Mouse (Mus musculus): ENCODE measurements around the gene Car14. TPM values are rescaled to one million over a fixed set of nuclear protein-coding genes. Genes with fewer than 3 reads are reported as not detected.

Car14 gene
- total and polyA plus RNA-seq, 3 experiments = 0.15 to 0.38 TPM; not detected in 1

DNA sequence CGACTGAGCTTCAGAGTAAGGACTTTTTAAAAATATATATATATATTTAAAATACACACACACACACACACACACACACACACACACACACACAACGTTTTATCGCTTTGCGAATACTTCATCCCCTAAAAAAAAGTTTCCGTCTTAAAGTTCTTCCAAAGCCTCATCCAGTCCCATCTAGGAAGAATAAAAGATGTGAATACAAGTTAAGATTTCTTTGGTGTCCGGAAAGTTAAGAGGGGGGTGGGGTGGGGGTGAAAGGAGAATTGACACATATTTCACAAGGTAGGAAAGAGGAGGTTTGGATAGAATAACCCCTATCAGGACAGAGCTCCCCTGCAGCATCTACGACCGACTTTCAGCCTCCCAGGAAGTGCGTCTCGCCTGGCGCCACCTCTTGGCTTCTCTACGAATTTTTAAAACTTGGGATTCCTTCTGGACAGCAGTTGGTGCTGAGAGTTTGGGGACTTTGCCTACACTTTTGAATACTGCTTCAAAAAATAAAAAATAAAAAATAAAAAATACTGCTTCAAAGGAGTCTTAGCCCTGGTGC lies 1.5 kb upstream of the Car14 start (continued):
- TF ChIP-seq HCFC1 (IDR thresholded peaks at IDR 0.05; ENCODE audit: low read depth, low read length) (peak; percentile 52; the same call in 1 of the 2 replicates), CHD1 (IDR thresholded peaks at IDR 0.05; ENCODE audit: low read depth, low read length) (no peak), KAT2A (conservative IDR thresholded peaks at IDR 0.05; ENCODE audit: low read depth, low read length) (no peak), MXI1 (IDR thresholded peaks at IDR 0.05; ENCODE audit: low read depth, low read length) (peak; percentile 77), SMC3 (IDR thresholded peaks at IDR 0.05; ENCODE audit: low read depth, low read length) (peak; percentile 87), GABPA (IDR thresholded peaks at IDR 0.05; ENCODE audit: low read depth, low read length) (no peak), MEF2A (IDR thresholded peaks at IDR 0.05; ENCODE audit: extremely low read depth, insufficient replicate concordance, low read depth, low read length, poor library complexity, severe bottlenecking) (no peak), CHD2 (IDR thresholded peaks at IDR 0.05; ENCODE audit: low read length) (no peak), CTCF (IDR thresholded peaks at IDR 0.05 in 2 of 3, conservative IDR thresholded peaks at IDR 0.05 in 1 of 3; ENCODE audit: control insufficient read depth in 1 of 3, insufficient read depth in 1 of 3, low read depth in 2 of 3, low read length in 3 of 3, poor library complexity in 1 of 3, severe bottlenecking in 1 of 3) (peak; percentile 58 to 90 (median 86)), JUND (IDR thresholded peaks at IDR 0.05; ENCODE audit: low read depth, low read length) (no peak), E2F4 (IDR thresholded peaks at IDR 0.05; ENCODE audit: borderline replicate concordance, low read depth, low read length) (no peak; the same call in 1 of the 2 replicates), ZNF384 (IDR thresholded peaks at IDR 0.05; ENCODE audit: low read depth, low read length) (0 out of 2 replicates have a peak, but pooled peaks have one; percentile 29), TCF12 (IDR thresholded peaks at IDR 0.05; ENCODE audit: low read depth, low read length) (peak; percentile 41; the same call in 1 of the 2 replicates), BHLHE40 (IDR thresholded peaks at IDR 0.05; ENCODE audit: borderline replicate concordance, low read depth, low read length) (no peak; the same call in 1 of the 2 replicates)

DNA sequence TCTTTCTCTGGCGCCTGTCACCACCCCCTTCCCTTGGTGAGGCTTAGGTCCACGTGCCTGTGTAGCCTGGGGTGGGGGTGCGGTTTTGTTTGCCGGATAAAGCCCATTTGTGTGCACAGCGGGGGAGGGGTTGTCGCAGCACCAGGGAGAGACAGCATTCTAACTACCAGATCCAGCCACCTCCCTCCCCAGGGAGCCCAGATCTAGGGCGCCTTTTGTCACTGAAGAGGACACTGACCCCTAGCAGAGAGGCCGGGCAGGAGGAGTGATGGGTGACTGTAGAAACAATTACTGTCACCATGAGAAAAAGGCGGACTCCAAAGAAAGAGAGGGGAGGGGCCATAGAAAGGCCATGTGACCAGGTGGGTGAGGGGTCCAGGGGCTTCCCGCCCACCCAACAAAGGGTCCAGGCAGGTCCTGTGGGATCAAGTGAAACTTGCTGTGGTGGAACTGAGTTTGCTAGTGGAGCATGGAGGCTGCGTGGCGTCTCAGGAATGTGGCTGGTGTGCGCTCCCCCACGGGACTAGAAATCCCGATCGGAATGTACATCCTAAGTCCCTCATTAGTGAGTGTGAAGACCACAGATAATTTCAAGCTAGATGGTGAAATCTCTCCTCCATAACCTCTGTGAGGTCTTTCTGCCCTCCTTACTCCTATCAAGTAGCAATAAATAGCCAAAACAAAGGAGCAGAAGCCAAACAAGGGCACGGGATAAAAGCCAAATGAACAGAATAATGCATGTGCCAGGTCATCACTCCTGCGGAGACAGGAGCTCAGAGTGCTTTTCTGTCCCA lies 852 bp upstream of the Car14 start:
- no peak for DNase-seq (ENCODE audit: low read depth, low spot score)
- H3K79me2 ChIP-seq (ENCODE audit: control insufficient read depth, insufficient read depth, low read length, poor library complexity) = no peaks in the 10 kb centered on the region
- H3K9ac ChIP-seq (ENCODE audit: control insufficient read depth, low read depth, low read length, poor library complexity, severe bottlenecking) = peak overlapping the region; percentile 24
- H3K4me1 ChIP-seq (ENCODE audit: control insufficient read depth in 1 of 2, insufficient read depth in 2 of 2, low read length in 2 of 2) = peaks cover 0 to 5% of the 10 kb centered on the region in 2 experiments; a peak in 2 of 4 replicates
- peaks cover 8 to 22% of the 10 kb centered on the region in 2 experiments; a peak in 3 of 4 replicates for H3K27me3 ChIP-seq (ENCODE audit: control insufficient read depth in 1 of 2, insufficient read depth in 2 of 2, low read length in 2 of 2)
- H3K36me3 ChIP-seq (ENCODE audit: control insufficient read depth in 1 of 2, insufficient read depth in 2 of 2, low read length in 2 of 2) = peaks cover 0 to 4% of the 10 kb centered on the region in 2 experiments; a peak in 1 of 4 replicates
- TF ChIP-seq EP300 (IDR thresholded peaks at IDR 0.05; ENCODE audit: low read depth in 1 of 2, low read length in 2 of 2) = no peak
- TF ChIP-seq BHLHE40 (IDR thresholded peaks at IDR 0.05; ENCODE audit: borderline replicate concordance, low read depth, low read length) = 0 out of 2 replicates have a peak, but pooled peaks have one; percentile 20
- TF ChIP-seq MAX (IDR thresholded peaks at IDR 0.05; ENCODE audit: low read length) = 0 out of 2 replicates have a peak, but pooled peaks have one; percentile 20
- TF ChIP-seq HCFC1 (IDR thresholded peaks at IDR 0.05; ENCODE audit: low read depth, low read length) = no peak
- no peak for TF ChIP-seq TAL1 (IDR thresholded peaks at IDR 0.05; ENCODE audit: low read length)
- TF ChIP-seq USF1 (IDR thresholded peaks at IDR 0.05; ENCODE audit: low read depth, low read length) = peak; percentile 77
- TF ChIP-seq MAFK (IDR thresholded peaks at IDR 0.05; ENCODE audit: borderline replicate concordance, low read depth, low read length) = no peak
- TF ChIP-seq RCOR1 (IDR thresholded peaks at IDR 0.05; ENCODE audit: low read depth, low read length) = no peak
- no peak for TF ChIP-seq ZC3H11A (IDR thresholded peaks at IDR 0.05; ENCODE audit: low read depth, low read length)
- TF ChIP-seq RAD21 (IDR thresholded peaks at IDR 0.05; ENCODE audit: low read depth, low read length) = no peak
- no peak for TF ChIP-seq MYB (IDR thresholded peaks at IDR 0.05; ENCODE audit: low read depth, low read length)
- TF ChIP-seq KAT2A (conservative IDR thresholded peaks at IDR 0.05; ENCODE audit: low read depth, low read length) = no peak
- no peak for TF ChIP-seq SIN3A (IDR thresholded peaks at IDR 0.05; ENCODE audit: low read length)
- TF ChIP-seq USF2 (IDR thresholded peaks at IDR 0.05; ENCODE audit: borderline replicate concordance in 1 of 2, insufficient read depth in 1 of 2, low read depth in 1 of 2, low read length in 2 of 2) = no peak
- no peak for TF ChIP-seq ZNF384 (IDR thresholded peaks at IDR 0.05; ENCODE audit: low read depth, low read length)
- TF ChIP-seq TCF12 (IDR thresholded peaks at IDR 0.05; ENCODE audit: low read depth, low read length) = no peak
- no peak for TF ChIP-seq SMC3 (IDR thresholded peaks at IDR 0.05; ENCODE audit: low read depth, low read length)
- TF ChIP-seq MYC (IDR thresholded peaks at IDR 0.05; ENCODE audit: low read depth, low read length) = no peak
- TF ChIP-seq ETS1 (IDR thresholded peaks at IDR 0.05; ENCODE audit: low read depth, low read length) = no peak
- TF ChIP-seq CHD1 (IDR thresholded peaks at IDR 0.05; ENCODE audit: low read depth, low read length) = no peak
- no peak overlapping the region for H3K27ac ChIP-seq (ENCODE audit: control insufficient read depth, low read depth, low read length)
- peak overlapping the region; percentile 4 to 30; a peak in 3 of 4 replicates for H3K4me3 ChIP-seq (ENCODE audit: control insufficient read depth in 1 of 2, insufficient read depth in 1 of 2, low read depth in 2 of 2, low read length in 2 of 2)
- no peaks in the 10 kb centered on the region for H3K9me3 ChIP-seq (replicated peaks; ENCODE audit: insufficient read depth, low read length)

Measured in MEL (cell line).